Mouse (Mus musculus): Measurements from ENCODE around the gene Mecp2.

Gene Mecp2

GRCm38 (mm10) chrX:74014597-74014996 lies 120.6 kb downstream of the Mecp2 start:
- DNase-seq (ENCODE audit: extremely low spot score), result no peak

- DNase-seq (ENCODE audit: extremely low spot score), result peak; percentile 6
These were observed 127.1 kb downstream of the Mecp2 start for GRCm38 (mm10) chrX:74008063-74008462.

- DNase-seq (ENCODE audit: extremely low spot score), result no peak
These were observed 128.8 kb downstream of the Mecp2 start for GRCm38 (mm10) chrX:74006401-74006800.

- no peak for DNase-seq (ENCODE audit: extremely low spot score)
These were observed 131.5 kb downstream of the Mecp2 start for GRCm38 (mm10) chrX:74003644-74004043.

GRCm38 (mm10) chrX:74001024-74001423 lies 134.1 kb downstream of the Mecp2 start:
- no peak for DNase-seq (ENCODE audit: extremely low spot score)

- peak; percentile 55 for DNase-seq (ENCODE audit: extremely low spot score)
These were observed 136.0 kb downstream of the Mecp2 start for GRCm38 (mm10) chrX:73998911-73999869.

- DNase-seq (ENCODE audit: extremely low spot score), result no peak
These were observed 157.4 kb downstream of the Mecp2 start for GRCm38 (mm10) chrX:73977783-73978182.
